Mouse (Mus musculus): ENCODE data around the gene Arl5b.

DNA sequence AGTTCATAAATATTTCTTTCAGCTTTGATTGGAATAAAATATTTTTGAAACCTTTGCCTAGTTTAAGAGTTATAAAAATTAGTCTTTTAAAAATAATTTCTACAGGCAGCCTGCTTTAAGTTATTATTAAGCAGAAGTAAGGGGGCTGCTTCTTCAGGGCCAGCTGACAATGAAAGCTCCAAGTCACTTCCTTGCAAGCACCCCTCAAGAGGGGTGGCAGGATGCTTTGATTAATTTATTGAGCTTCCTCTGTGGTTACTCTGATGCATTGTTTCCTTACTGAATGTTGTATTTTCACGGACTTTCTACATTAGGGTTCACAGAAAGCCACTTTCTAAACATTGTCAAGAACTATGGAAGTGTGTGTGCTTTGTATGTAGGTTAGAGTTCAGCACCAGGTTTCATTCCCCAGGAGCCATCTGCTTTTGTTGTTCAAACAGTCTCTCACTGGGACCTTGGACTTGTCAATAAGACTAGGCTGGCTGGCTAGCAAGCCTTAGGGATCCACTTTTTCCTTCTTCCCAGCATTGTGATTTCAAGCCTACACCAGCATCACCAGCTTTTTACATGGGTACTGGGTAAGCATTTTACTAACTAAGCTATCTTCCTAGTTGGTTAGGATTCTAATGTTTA is 62.7 kb downstream of the Arl5b start:
- TF ChIP-seq CTCF (IDR thresholded peaks at IDR 0.05; ENCODE audit: low read depth) (no peak), EP300 (IDR thresholded peaks at IDR 0.05; ENCODE audit: low read depth) (no peak)

All from liver, embryonic 14.5 days (tissue).